Mouse (Mus musculus) stomach, postnatal 0 days (tissue): ENCODE measurements around the gene Grid1.

Source experiments
- CTCF ChIP-seq: IDR thresholded peaks from 2 replicates; pipeline ENCODE4 v1.5.1; 2016; ENCODE audit warnings: antibody characterized with exemption, low read depth, mild to moderate bottlenecking, moderate library complexity
- EP300 ChIP-seq: optimal IDR thresholded peaks from 2 replicates; pipeline ENCODE3; 2016; ENCODE audit warnings: antibody characterized with exemption

GRCm38 (mm10) chr14:35365177-35365944, 545.5 kb downstream of the Grid1 start:
- TF ChIP-seq CTCF (no peak), EP300 (no peak)
